ENCODE assay signal across 8 mouse cellular contexts in genomic region chr17:30024651-30025050, GRCm38 (mm10). TPM values are rescaled to one million over a fixed set of nuclear protein-coding genes. Genes with fewer than 3 reads are reported as not detected.
DNase-seq lines count a peak whose midpoint lies in the region; ATAC-seq lines count a peak whose summit lies in the region.

No protein-coding gene starts in this region.

- DNase-seq in adrenal gland, adult (ENCODE audit: inconsistent age in 2 of 2, low spot score in 1 of 2) = peak; percentile 69 to 87
- DNase-seq in adrenal gland, adult 8-10 months = no peak
- peak; percentile 49 to 57 for DNase-seq in CD8-positive naive resting alpha-beta T cell, adult 2 months (ENCODE audit: low read depth in 2 of 2, low spot score in 2 of 2)
- DNase-seq in c-Kit-positive CD71-positive TER-119-positive erythroid progenitor cells, embryonic 14.5 days (ENCODE audit: low spot score) = peak; percentile 63
- peak; percentile 62 to 72 for DNase-seq in frontal cortex, postnatal 36 days (ENCODE audit: low spot score in 2 of 2)
- peak; percentile 30 to 69 for DNase-seq in layer of hippocampus, adult 8-10 months (ENCODE audit: low spot score in 2 of 2)
- DNase-seq in spleen, postnatal 36 days (ENCODE audit: low spot score in 2 of 2) = peak; percentile 33 to 49

- ATAC-seq in megakaryocyte progenitor cell, adult 5-6 weeks (replicated peaks; ENCODE audit: poor library complexity) = peak; percentile 60; the same call in 1 of the 2 replicates

RNA-seq across cellular contexts. Expression of gene Zfand3, which starts 20.1 kb away (rescaled TPM):
- total RNA-seq in adrenal gland, adult 8-10 months (2022) = 100 to 1,000 TPM; 150 to 175 (median 171) TPM
- 100 to 1,000 TPM; 100 to 122 (median 109) TPM for total RNA-seq in layer of hippocampus, adult 8-10 months (2022)
- 16.2 and 18.1 TPM in 2 replicates for total RNA-seq in megakaryocyte progenitor cell, adult 5-6 weeks (2015)
- total RNA-seq in megakaryocyte progenitor cell, adult 5-6 weeks (2017) = 9.1 and 11.4 TPM in 2 replicates

RNA-seq across cellular contexts. Expression of gene Mdga1, which starts 54.8 kb away (rescaled TPM):
- total RNA-seq in adrenal gland, adult 8-10 months (2022) = 1 to 10 TPM in 1 of 4 experiments, under 1 TPM in 3; 0.21 to 2.2 (median 0.66) TPM
- 10 to 100 TPM; 51.9 to 62.7 (median 57.1) TPM for total RNA-seq in layer of hippocampus, adult 8-10 months (2022)
- total RNA-seq in megakaryocyte progenitor cell, adult 5-6 weeks (2015) = 4.9 and 8.3 TPM in 2 replicates
- 2.3 and 3.7 TPM in 2 replicates for total RNA-seq in megakaryocyte progenitor cell, adult 5-6 weeks (2017)

Comparison
In these comparisons a context has a peak if more than half of its experiments do, and no peak if none do; other contexts are left out.
1. RNA of gene Zfand3, which starts 20.1 kb away (total RNA-seq): 150 to 175 TPM in adrenal gland, adult 8-10 months and 100 to 122 TPM in layer of hippocampus, adult 8-10 months; 9.1 to 18.1 TPM in megakaryocyte progenitor cell, adult 5-6 weeks; every median in the first group is over 4 times any median in the second.
2. RNA of gene Mdga1, which starts 54.8 kb away (total RNA-seq): 51.9 to 62.7 TPM in layer of hippocampus, adult 8-10 months; 2.3 to 8.3 TPM in megakaryocyte progenitor cell, adult 5-6 weeks and 0.21 to 2.2 TPM in adrenal gland, adult 8-10 months; every median in the first group is over 4 times any median in the second.